Mouse (Mus musculus) testis, adult 2 months (tissue): Measurements from ENCODE around the gene Tmed10.

Experiments used
- CTCF ChIP-seq: fragments of 200-500 bp; IDR thresholded peaks from 2 replicates; pipeline ENCODE4 v1.5.1; 2012; ENCODE audit warnings: low read depth, mild to moderate bottlenecking, inconsistent platforms, low read length, moderate library complexity; ENCODE audit not compliant: control insufficient read depth, insufficient read depth, insufficient replicate concordance
- POLR2A ChIP-seq: fragments of 200-500 bp; IDR thresholded peaks from 2 replicates; pipeline ENCODE4 v1.6.1; 2012; ENCODE audit warnings: low read depth, mild to moderate bottlenecking, inconsistent platforms, low read length, moderate library complexity; ENCODE audit not compliant: control insufficient read depth

- TF ChIP-seq CTCF (no peak), POLR2A (no peak)
Observed at GRCm38 (mm10) chr12:85361580-85361979, 13.1 kb downstream of the Tmed10 start.
